Mouse (Mus musculus) adrenal gland, postnatal 0 days (tissue): ENCODE data around the gene B4gat1. TPM values are rescaled to one million over a fixed set of nuclear protein-coding genes. Genes with fewer than 3 reads are reported as not detected.

Source experiments
- polyA plus RNA-seq: library from polyadenylated mRNA; unstranded; fragments of >200 nt; fragmentation: Nextera tagmentation; extraction: Ambion mirVana; gene quantifications from 2 replicates; pipeline ENCODE4 v1.2.1, GENCODE M21; 2015

B4gat1 gene
- polyA plus RNA-seq: 45.2 and 51.4 TPM in 2 replicates

DNA sequence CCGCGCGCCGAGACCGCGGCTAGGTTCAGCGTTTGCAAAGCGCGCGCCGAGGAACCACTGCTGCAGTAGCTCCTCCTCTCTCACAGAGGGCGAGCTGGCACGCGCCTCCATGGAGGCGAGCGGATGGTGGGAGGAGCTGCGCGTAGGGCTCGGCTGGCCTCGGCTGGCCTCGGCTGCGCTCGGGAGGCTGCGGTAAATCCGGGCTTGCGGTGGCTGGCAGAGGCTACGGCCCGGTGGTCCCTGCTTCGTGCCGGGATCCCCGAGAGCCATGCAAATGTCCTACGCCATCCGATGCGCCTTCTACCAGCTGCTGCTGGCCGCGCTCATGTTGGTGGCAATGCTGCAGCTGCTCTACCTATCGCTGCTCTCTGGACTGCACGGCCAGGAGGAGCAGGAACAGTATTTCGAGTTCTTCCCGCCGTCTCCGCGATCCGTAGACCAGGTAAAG, at the start of gene B4gat1, which contains the start of gene AC124502.3:
B4gat1 (plus strand) TSS at position 118 of the 448 bp plus-strand sequence.
AC124502.3 (plus strand) TSS at position 183 of the 448 bp plus-strand sequence.

DNA sequence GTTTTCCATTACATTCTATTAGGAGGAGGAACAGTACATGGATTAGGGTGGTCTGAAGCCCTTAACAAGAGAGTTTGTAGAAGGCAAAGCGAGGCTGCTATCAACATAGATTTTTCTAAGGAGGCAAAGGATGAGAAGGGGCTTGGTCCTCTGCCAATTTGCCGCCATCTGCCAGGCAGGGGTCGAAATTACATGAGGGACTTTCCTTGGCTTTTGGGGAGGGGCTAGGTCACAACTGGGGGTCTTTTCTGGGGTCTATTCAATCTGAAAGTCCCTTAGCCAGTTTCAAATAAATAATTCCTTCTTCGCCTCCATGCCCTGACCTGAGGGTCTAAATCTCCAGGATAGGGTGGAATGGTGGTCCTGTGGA, 48.4 kb upstream of the B4gat1 start, which contains the start of gene Npas4:
Npas4 (minus strand) TSS at position 61 of the 370 bp plus-strand sequence.

DNA sequence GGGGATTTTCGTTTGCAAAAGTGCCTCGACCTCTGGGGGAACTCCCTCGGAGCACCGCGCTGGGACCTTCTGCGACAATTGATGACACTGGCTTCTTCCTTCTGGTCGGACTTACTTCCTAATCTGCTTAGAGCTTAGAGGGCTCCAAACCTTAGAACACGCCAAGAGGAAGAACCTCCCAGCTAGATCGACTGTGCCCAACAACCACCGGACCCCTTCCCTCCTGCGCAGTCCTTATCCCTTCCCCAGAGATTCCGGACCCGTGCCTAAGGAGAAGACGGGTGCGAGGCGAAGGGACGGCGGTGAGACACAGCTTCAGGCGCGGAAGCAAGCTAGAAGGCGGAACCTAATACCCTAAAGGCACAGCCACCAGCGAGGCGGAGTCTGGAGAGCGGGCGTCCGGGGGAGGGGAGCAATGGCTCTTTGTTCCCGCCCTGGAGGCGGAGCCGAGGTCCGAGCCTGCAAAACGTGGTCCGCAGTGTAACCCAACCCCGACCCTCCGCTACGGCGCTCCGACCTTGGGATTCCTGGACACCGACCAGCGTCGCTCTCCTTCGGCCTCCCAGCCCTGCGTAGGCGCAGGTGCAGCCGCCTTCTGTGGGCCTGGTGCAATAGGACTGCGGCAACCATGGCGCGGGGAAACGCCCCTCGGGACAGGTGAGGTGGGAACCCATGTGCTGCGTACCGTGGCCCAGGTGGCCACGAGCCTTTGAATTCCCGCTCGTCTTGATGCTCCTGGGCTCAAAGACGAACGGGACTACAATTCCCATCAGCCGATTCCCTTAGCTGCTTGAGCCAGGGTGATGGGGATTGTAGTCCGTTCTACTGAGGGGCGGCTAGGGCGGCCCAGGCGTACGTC, 14.8 kb upstream of the B4gat1 start, which contains the start of gene Slc29a2:
Slc29a2 (plus strand) TSS at position 240 of the 859 bp plus-strand sequence.

DNA sequence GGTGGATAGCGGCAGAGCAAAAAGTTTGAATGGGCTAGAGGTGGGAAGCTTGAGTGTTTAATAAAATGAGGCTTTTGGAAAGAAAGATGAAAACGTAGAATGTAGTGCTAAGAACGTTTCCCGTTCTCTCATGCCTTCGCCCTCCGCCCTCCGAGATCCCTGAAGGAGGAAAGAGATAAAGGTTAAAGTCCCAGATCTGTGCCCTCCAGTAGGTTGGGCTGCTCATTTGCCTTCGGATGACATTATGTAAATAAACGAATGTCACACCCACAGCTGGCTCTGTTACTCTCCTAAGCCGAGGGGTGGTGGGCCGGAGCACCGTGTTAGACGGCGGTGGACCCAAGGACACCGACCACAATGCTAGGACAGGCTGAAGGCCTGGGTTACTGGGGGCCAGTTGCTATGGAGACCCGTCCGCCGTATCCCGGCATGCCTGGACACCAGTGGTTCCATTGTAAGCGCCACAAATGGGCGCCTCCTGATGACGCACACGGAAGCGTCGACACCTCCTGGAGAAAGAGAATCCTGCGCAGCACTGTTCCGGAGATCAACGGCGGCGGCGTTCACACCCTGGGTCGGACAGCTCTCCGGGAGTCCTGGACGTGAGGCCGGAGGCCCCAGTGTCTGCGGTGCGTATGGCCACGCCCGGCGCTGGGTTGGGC, 2.4 kb downstream of the B4gat1 start, which contains the start of gene Brms1:
Brms1 (plus strand) TSS at position 493 of the 662 bp plus-strand sequence.

DNA sequence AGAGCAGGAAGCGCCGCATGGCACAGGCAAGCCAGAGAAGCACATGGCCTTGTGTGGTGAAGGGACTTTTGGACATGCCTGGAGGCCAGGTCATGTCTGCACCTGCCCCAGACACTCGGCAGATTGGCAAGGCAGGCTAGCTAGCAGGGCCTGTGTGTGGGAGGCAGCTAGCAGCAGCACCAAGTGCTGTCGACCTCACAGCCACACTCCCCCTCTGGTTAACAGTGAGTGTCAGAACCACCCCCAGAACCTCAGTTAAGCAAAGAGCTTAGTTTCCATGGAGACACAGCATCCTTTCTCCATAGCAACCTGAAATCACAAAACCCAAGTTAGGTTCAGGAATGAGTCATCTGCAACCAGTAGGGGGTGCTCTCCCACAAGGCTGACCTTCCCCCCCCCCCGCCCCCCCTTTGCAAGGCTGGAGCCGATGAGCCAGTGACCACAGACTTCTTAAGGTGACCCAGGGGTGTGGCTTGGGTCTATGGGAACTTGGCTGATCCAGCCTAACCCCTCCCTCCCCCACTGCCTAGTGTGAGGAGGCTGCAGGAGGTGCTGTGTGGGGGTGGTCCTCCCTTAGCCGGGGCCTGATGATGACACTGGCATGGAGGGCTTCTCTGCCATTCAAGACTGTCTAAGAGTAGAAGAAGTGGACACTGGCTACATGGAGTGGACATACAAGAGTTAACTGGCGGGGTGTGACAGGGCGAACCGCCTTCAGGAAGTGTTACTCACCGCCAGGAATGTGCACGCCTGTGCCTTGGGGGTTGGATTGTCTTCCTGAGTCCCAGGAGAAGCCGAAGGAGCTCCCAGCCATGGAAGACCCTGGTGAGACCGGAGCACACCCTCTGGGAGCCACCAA, 11.7 kb downstream of the B4gat1 start, which contains the start of gene Rin1:
Rin1 (plus strand) TSS at position 435 of the 859 bp plus-strand sequence.

DNA sequence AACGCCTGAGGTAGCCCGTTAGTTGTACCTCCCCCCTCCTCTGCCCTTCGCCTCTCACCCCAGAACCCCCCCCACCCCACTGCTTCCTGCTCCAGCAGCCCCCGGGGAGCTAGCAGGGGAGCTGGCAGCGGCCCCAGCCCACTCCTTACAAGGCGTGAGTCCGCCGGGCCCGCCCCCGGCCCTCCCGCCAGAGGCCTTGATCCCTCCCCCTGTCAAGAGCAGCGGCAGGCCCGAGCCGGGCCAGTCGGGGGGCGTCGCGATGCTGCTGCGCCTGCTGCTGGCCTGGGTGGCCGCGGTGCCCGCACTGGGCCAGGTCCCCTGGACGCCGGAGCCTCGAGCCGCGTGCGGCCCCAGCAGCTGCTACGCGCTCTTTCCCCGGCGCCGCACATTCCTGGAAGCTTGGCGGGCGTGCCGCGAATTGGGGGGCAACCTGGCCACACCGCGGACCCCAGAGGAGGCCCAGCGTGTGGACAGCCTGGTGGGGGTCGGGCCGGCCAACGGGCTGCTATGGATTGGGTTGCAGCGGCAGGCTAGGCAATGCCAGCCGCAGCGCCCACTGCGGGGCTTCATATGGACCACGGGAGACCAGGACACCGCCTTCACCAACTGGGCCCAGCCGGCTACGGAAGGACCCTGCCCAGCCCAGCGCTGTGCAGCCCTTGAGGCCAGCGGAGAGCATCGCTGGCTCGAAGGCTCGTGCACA, 29.4 kb downstream of the B4gat1 start, which contains the start of gene Cd248:
Cd248 (plus strand) TSS at position 212 of the 703 bp plus-strand sequence.

DNA sequence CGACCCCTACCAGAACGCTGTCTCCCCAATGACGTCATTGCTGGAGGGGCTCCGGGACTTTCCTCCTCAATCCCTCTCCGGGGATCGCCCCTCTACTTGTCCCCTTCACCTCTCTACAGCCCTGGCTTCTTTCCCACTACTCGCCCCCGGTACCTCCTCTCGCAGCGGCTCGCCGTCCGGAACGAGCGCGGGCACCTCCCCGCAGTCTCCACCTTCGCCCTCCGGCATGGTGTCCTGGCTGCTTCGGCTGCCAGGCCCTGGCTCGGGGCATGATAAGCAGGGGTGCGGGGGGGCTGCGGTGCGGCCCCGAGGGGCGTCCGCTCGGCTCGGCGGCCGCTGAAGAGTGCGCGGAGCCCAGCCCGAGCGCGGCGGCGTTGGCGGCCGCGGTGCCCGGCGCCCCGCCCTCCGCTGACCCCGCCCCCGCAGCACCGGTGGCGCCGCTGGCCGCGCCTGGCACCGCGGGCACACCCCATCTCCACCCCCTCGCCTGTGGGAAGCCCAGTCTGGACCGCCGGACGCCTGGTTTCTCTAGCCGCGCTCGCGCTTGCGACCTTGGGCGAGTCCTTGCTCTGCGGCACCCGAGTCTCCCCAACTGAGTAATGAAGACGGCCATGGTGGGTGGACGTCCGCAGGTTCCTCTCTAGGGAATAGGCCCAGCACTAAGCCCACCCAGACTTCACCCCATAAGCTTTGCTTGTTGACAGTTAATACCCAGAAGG, 46.7 kb downstream of the B4gat1 start, which contains the start of gene Tmem151a:
Tmem151a (minus strand) TSS at position 387 of the 719 bp plus-strand sequence.

DNA sequence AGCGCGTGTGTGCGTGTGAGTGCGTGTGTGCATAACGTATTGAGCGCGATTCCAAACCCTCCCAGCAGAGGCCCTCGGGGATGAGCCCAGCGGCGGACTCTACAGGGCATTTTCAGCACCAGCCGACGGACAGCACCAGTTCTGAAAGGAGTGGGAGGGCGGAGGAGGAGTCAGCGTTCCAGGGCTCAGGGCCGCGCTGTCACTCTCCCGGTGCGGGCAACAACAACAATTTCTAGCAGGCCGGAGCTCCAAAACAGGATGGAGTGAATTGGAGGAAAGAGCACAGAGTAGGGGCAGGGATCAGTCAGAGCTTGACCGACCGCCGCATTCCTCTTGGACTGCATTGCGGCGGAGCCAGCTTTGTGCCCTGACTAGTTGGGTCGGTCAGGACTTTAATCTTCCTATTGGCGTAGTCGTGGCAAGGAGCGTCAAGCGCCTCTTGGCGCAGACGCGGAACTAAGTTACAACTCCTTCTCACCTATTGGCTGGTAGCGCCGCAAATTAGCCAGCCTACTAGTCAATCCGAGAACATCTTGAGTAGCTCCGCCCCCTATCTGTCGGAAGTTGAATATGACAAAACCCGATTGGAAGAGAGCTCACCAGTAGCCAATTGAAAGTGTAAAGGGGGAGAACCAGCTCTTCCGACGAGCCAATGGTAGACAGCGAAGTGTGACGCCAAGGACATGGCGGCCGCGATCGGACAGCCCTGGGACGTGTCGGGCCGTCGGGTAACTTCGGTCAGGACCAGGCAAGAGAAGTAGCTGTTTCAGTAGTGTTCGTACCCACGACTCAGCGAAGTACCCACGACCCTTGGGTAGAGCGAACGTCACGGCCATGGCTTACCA, 49.5 kb downstream of the B4gat1 start, which contains the start of gene Yif1a:
Yif1a (plus strand) TSS at position 655 of the 845 bp plus-strand sequence.

Other genes with a start within 250 kb of the B4gat1 start
- gene Rbm4, start 244.9 kb upstream of the B4gat1 start, polyA plus RNA-seq: 18.8 and 24.5 TPM in 2 replicates
- gene Gm21992, start 227.2 kb upstream of the B4gat1 start, polyA plus RNA-seq: 13.2 and 19.4 TPM in 2 replicates
- gene Rbm14, start 227.2 kb upstream of the B4gat1 start, polyA plus RNA-seq: 19.3 and 22.3 TPM in 2 replicates
- 79.9 and 127 TPM in 2 replicates for gene Ccs, start 199.5 kb upstream of the B4gat1 start, polyA plus RNA-seq
- gene Ccdc87, start 199.5 kb upstream of the B4gat1 start, polyA plus RNA-seq: 0.08 and 0.10 TPM in 2 replicates
- gene Ctsf, start 183.7 kb upstream of the B4gat1 start, polyA plus RNA-seq: 192 and 458 TPM in 2 replicates
- 2.4 and 3.2 TPM in 2 replicates for gene Actn3, start 160.9 kb upstream of the B4gat1 start, polyA plus RNA-seq
- gene Zdhhc24, start 160.2 kb upstream of the B4gat1 start, polyA plus RNA-seq: 12.5 and 14.8 TPM in 2 replicates
- 3.5 and 4.2 TPM in 2 replicates for gene Bbs1, start 132.2 kb upstream of the B4gat1 start, polyA plus RNA-seq
- gene Dpp3, start 110.5 kb upstream of the B4gat1 start, polyA plus RNA-seq: 63.8 and 106 TPM in 2 replicates
- 1.9 and 2.9 TPM in 2 replicates for gene Peli3, start 95.7 kb upstream of the B4gat1 start, polyA plus RNA-seq
- 136 and 156 TPM in 2 replicates for gene Mrpl11, start 76.7 kb upstream of the B4gat1 start, polyA plus RNA-seq
- gene Npas4, start 48.5 kb upstream of the B4gat1 start, polyA plus RNA-seq: 0.07 TPM in 1 of 2 replicates, not detected in the other
- gene Slc29a2, start 15.0 kb upstream of the B4gat1 start, polyA plus RNA-seq: 0.57 and 1.9 TPM in 2 replicates
- 0.20 and 1.6 TPM in 2 replicates for gene AC124502.3, start 65 bp downstream of the B4gat1 start, polyA plus RNA-seq
- 36.1 and 44.9 TPM in 2 replicates for gene Brms1, start 2.5 kb downstream of the B4gat1 start, polyA plus RNA-seq
- 1.1 and 1.5 TPM in 2 replicates for gene Rin1, start 11.7 kb downstream of the B4gat1 start, polyA plus RNA-seq
- gene Cd248, start 29.3 kb downstream of the B4gat1 start, polyA plus RNA-seq: 79.7 and 120 TPM in 2 replicates
- gene Tmem151a, start 46.7 kb downstream of the B4gat1 start, polyA plus RNA-seq: 6.4 and 9.5 TPM in 2 replicates
- 83.2 and 106 TPM in 2 replicates for gene Yif1a, start 49.7 kb downstream of the B4gat1 start, polyA plus RNA-seq
- 19.6 and 30.8 TPM in 2 replicates for gene Cnih2, start 59.7 kb downstream of the B4gat1 start, polyA plus RNA-seq
- gene Rab1b, start 68.2 kb downstream of the B4gat1 start, polyA plus RNA-seq: 213 and 238 TPM in 2 replicates
- 14.0 and 16.2 TPM in 2 replicates for gene Klc2, start 79.7 kb downstream of the B4gat1 start, polyA plus RNA-seq
- gene Pacs1, start 234.3 kb downstream of the B4gat1 start, polyA plus RNA-seq: 13.0 and 16.0 TPM in 2 replicates